Mouse (Mus musculus): ENCODE measurements around the gene Gm10037. TPM values are rescaled to one million over a fixed set of nuclear protein-coding genes. Genes with fewer than 3 reads are reported as not detected.
A peak's percentile ranks its signal among the peaks of the same experiment; 100 is the strongest.
"Not testable (repeated sequence)": the region's sequence is repeated elsewhere in the genome, so short reads cannot be mapped to it uniquely, and the experiment has no call there.

Gm10037 gene
- polyA plus RNA-seq, 1 experiment from 2014 or later: 2.3 TPM

GRCm38 (mm10) chr13:67833137-67833536, 2.2 kb downstream of the Gm10037 start:
- not testable (repeated sequence) for H3K36me3 ChIP-seq (ENCODE audit: control insufficient read depth, insufficient read depth, low read length); ATAC-seq (ENCODE audit: low read depth); H3K27me3 ChIP-seq (ENCODE audit: control insufficient read depth, insufficient read depth, low read depth, low read length); H3K27ac ChIP-seq (ENCODE audit: low read length); H3K9me3 ChIP-seq (ENCODE audit: control insufficient read depth, low read length); H3K9ac ChIP-seq (ENCODE audit: low read length); H3K4me3 ChIP-seq (ENCODE audit: low read length); H3K4me1 ChIP-seq (replicated peaks; ENCODE audit: control insufficient read depth, insufficient read depth, low read length); H3K4me2 ChIP-seq (ENCODE audit: low read depth, low read length)

GRCm38 (mm10) chr13:67843775-67844118, 12.8 kb downstream of the Gm10037 start:
- Histone ChIP-seq H3K4me1 (replicated peaks; ENCODE audit: control insufficient read depth, insufficient read depth, low read length) (no peaks in the 10 kb centered on the region), H3K9me3 (ENCODE audit: control insufficient read depth, low read length) (no peaks in the 10 kb centered on the region), H3K9ac (ENCODE audit: low read length) (peak overlapping the region; percentile 27), H3K27me3 (ENCODE audit: control insufficient read depth, insufficient read depth, low read depth, low read length) (no peaks in the 10 kb centered on the region), H3K27ac (ENCODE audit: low read length) (no peak overlapping the region), H3K4me3 (ENCODE audit: low read length) (peak overlapping the region; percentile 46), H3K4me2 (ENCODE audit: low read depth, low read length) (peak overlapping the region; percentile 63), H3K36me3 (ENCODE audit: control insufficient read depth, insufficient read depth, low read length) (no peaks in the 10 kb centered on the region)
- ATAC-seq (ENCODE audit: low read depth): 0 out of 2 replicates have a peak, but pooled peaks have one; percentile 5
- 38% methylated on average over 6 of the region's 6 CpGs for WGBS

GRCm38 (mm10) chr13:67844119-67844852, 13.4 kb downstream of the Gm10037 start:
- no peaks in the 10 kb centered on the region for H3K27me3 ChIP-seq (ENCODE audit: control insufficient read depth, insufficient read depth, low read depth, low read length)
- 2% methylated on average over 10 of the region's 19 CpGs for WGBS
- peak overlapping the region; percentile 53 for H3K9ac ChIP-seq (ENCODE audit: low read length)
- peak; percentile 49 for ATAC-seq (ENCODE audit: low read depth)
- H3K9me3 ChIP-seq (ENCODE audit: control insufficient read depth, low read length): no peaks in the 10 kb centered on the region
- H3K36me3 ChIP-seq (ENCODE audit: control insufficient read depth, insufficient read depth, low read length): no peaks in the 10 kb centered on the region
- H3K4me3 ChIP-seq (ENCODE audit: low read length): peak overlapping the region; percentile 46
- no peaks in the 10 kb centered on the region for H3K4me1 ChIP-seq (replicated peaks; ENCODE audit: control insufficient read depth, insufficient read depth, low read length)
- H3K4me2 ChIP-seq (ENCODE audit: low read depth, low read length): peak overlapping the region; percentile 63
- H3K27ac ChIP-seq (ENCODE audit: low read length): no peak overlapping the region

DNA sequence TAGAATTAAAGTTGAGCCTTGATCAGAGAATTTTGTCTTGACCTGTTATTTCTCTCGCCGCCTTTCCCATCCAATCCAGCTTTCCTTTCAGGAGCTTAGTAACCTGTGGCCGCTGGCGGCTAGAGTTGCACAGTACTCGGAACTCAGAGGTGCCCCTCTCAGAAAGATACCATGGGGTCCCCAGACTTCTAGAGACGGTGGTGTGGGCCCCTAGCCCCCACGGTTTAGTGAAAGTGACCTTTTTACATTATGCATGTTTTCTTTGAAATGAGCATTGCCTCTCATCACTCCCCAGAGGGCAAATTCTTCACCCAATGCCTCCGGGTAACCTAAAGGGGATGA, 13.9 kb downstream of the Gm10037 start:
- WGBS: 23% methylated on average over 8 of the region's 8 CpGs
- Histone ChIP-seq H3K4me2 (ENCODE audit: low read depth, low read length) (peak overlapping the region; percentile 63), H3K27ac (ENCODE audit: low read length) (no peak overlapping the region), H3K4me3 (ENCODE audit: low read length) (peak overlapping the region; percentile 46), H3K4me1 (replicated peaks; ENCODE audit: control insufficient read depth, insufficient read depth, low read length) (no peaks in the 10 kb centered on the region), H3K27me3 (ENCODE audit: control insufficient read depth, insufficient read depth, low read depth, low read length) (no peaks in the 10 kb centered on the region), H3K9ac (ENCODE audit: low read length) (peak overlapping the region; percentile 53), H3K36me3 (ENCODE audit: control insufficient read depth, insufficient read depth, low read length) (no peaks in the 10 kb centered on the region), H3K9me3 (ENCODE audit: control insufficient read depth, low read length) (no peaks in the 10 kb centered on the region)
- ATAC-seq (ENCODE audit: low read depth): no peak

GRCm38 (mm10) chr13:67850361-67850760, 19.5 kb downstream of the Gm10037 start:
- H3K36me3 ChIP-seq (ENCODE audit: control insufficient read depth, insufficient read depth, low read length): no peaks in the 10 kb centered on the region
- no peak overlapping the region for H3K27ac ChIP-seq (ENCODE audit: low read length)
- no peaks in the 10 kb centered on the region for H3K9me3 ChIP-seq (ENCODE audit: control insufficient read depth, low read length)
- no peaks in the 10 kb centered on the region for H3K27me3 ChIP-seq (ENCODE audit: control insufficient read depth, insufficient read depth, low read depth, low read length)
- 67% methylated on average over 3 of the region's 3 CpGs for whole genome bisulfite sequencing
- no peaks in the 10 kb centered on the region for H3K4me1 ChIP-seq (replicated peaks; ENCODE audit: control insufficient read depth, insufficient read depth, low read length)
- no peak overlapping the region for H3K4me3 ChIP-seq (ENCODE audit: low read length)
- no peak overlapping the region for H3K9ac ChIP-seq (ENCODE audit: low read length)
- no peak overlapping the region for H3K4me2 ChIP-seq (ENCODE audit: low read depth, low read length)
- ATAC-seq (ENCODE audit: low read depth): no peak

- H3K4me1 ChIP-seq (replicated peaks; ENCODE audit: control insufficient read depth, insufficient read depth, low read length): no peaks in the 10 kb centered on the region
- no peaks in the 10 kb centered on the region for H3K36me3 ChIP-seq (ENCODE audit: control insufficient read depth, insufficient read depth, low read length)
- H3K27ac ChIP-seq (ENCODE audit: low read length): no peak overlapping the region
- ATAC-seq (ENCODE audit: low read depth): no peak
- no peaks in the 10 kb centered on the region for H3K9me3 ChIP-seq (ENCODE audit: control insufficient read depth, low read length)
- H3K4me2 ChIP-seq (ENCODE audit: low read depth, low read length): no peak overlapping the region
- WGBS: 53% methylated on average over 6 of the region's 6 CpGs
- no peak overlapping the region for H3K9ac ChIP-seq (ENCODE audit: low read length)
- H3K4me3 ChIP-seq (ENCODE audit: low read length): no peak overlapping the region
- H3K27me3 ChIP-seq (ENCODE audit: control insufficient read depth, insufficient read depth, low read depth, low read length): no peaks in the 10 kb centered on the region
These were observed 22.2 kb downstream of the Gm10037 start for GRCm38 (mm10) chr13:67853130-67853529.

DNA sequence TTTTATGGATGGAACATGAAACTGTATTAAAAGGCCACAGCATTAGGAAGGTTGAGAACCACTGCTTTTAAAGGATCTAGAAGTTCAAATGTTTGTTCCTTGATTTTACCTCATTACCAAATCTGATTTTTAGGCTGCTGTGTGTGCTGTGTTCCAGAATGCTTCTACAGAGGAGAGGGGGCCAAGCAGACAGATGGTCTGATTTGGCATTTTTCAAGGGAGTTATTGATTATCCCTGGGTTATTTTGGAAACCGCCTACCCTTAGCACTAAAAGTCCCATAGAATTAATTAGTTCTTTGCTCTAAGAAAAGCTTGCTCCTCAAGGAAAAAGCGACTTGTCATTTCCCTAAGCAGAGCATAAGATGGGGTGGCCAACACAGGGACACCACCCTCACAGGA, 23.1 kb downstream of the Gm10037 start:
- Histone ChIP-seq H3K27me3 (ENCODE audit: control insufficient read depth, insufficient read depth, low read depth, low read length) (no peaks in the 10 kb centered on the region), H3K9me3 (ENCODE audit: control insufficient read depth, low read length) (no peaks in the 10 kb centered on the region), H3K4me3 (ENCODE audit: low read length) (no peak overlapping the region), H3K9ac (ENCODE audit: low read length) (no peak overlapping the region), H3K36me3 (ENCODE audit: control insufficient read depth, insufficient read depth, low read length) (no peaks in the 10 kb centered on the region), H3K4me2 (ENCODE audit: low read depth, low read length) (no peak overlapping the region), H3K4me1 (replicated peaks; ENCODE audit: control insufficient read depth, insufficient read depth, low read length) (no peaks in the 10 kb centered on the region), H3K27ac (ENCODE audit: low read length) (no peak overlapping the region)
- no peak for ATAC-seq (ENCODE audit: low read depth)
- WGBS: 79% methylated on average over 2 of the region's 2 CpGs

DNA sequence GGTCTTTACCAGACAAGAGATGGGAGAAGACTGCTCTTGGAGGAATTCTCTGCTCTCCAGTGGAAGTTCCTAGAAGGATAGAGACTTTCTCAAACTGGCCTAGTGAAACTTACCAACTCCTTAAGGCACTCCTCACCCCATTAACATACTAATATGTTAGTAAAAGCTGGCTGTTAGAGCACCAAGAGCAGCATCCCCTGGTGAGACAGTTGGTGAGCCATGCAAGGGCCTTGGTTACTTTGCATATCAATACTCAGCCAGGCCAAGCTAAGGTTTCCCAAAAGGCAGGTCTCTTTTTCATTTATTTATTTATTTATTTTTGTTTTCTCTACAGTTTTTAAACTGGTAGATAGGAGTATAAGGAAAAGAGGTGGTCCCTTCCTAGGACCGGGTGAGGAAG, 26.4 kb downstream of the Gm10037 start:
- no peak for ATAC-seq (ENCODE audit: low read depth)
- H3K27me3 ChIP-seq (ENCODE audit: control insufficient read depth, insufficient read depth, low read depth, low read length): no peaks in the 10 kb centered on the region
- H3K4me3 ChIP-seq (ENCODE audit: low read length): no peak overlapping the region
- no peaks in the 10 kb centered on the region for H3K4me1 ChIP-seq (replicated peaks; ENCODE audit: control insufficient read depth, insufficient read depth, low read length)
- no peak overlapping the region for H3K27ac ChIP-seq (ENCODE audit: low read length)
- H3K36me3 ChIP-seq (ENCODE audit: control insufficient read depth, insufficient read depth, low read length): no peaks in the 10 kb centered on the region
- no peak overlapping the region for H3K4me2 ChIP-seq (ENCODE audit: low read depth, low read length)
- no peaks in the 10 kb centered on the region for H3K9me3 ChIP-seq (ENCODE audit: control insufficient read depth, low read length)
- no peak overlapping the region for H3K9ac ChIP-seq (ENCODE audit: low read length)
- WGBS: 22% methylated on average over 1 of the region's 1 CpGs

DNA sequence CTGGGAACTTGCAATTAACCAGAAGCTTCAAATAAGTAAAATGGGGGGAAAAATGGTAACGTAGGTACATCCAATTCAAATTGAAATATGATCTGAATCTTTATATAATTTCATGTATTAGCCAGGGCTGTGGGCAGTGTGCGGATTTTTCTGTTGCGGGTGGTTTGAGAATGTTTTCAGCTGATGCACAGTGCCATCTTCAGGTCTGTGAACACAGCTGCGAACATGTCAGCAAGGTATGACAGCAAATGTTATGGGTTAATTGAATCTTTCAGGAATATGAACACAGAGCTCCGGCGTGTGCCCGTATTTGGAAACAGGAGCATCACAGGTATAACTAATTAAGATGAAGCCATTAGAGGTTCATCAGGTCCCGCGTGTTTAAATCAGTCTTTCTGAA, 31.6 kb downstream of the Gm10037 start:
- no peak overlapping the region for H3K27ac ChIP-seq (ENCODE audit: low read length)
- no peak overlapping the region for H3K4me2 ChIP-seq (ENCODE audit: low read depth, low read length)
- H3K27me3 ChIP-seq (ENCODE audit: control insufficient read depth, insufficient read depth, low read depth, low read length): no peaks in the 10 kb centered on the region
- 75% methylated on average over 9 of the region's 9 CpGs for WGBS
- H3K9ac ChIP-seq (ENCODE audit: low read length): no peak overlapping the region
- H3K9me3 ChIP-seq (ENCODE audit: control insufficient read depth, low read length): no peaks in the 10 kb centered on the region
- H3K4me3 ChIP-seq (ENCODE audit: low read length): no peak overlapping the region
- H3K36me3 ChIP-seq (ENCODE audit: control insufficient read depth, insufficient read depth, low read length): no peaks in the 10 kb centered on the region
- no peaks in the 10 kb centered on the region for H3K4me1 ChIP-seq (replicated peaks; ENCODE audit: control insufficient read depth, insufficient read depth, low read length)
- ATAC-seq (ENCODE audit: low read depth): no peak

- no peak within 1 kb of the TSS for H3K9ac ChIP-seq (ENCODE audit: low read length)
- H3K27ac ChIP-seq (ENCODE audit: low read length): no peak within 1 kb of the TSS
- 74% methylated on average over 11 of the region's 11 CpGs for WGBS
- no peak for ATAC-seq (ENCODE audit: low read depth)
- no peaks in the 10 kb centered on the region for H3K4me1 ChIP-seq (replicated peaks; ENCODE audit: control insufficient read depth, insufficient read depth, low read length)
- no peak within 1 kb of the TSS for H3K4me2 ChIP-seq (ENCODE audit: low read depth, low read length)
- H3K36me3 ChIP-seq (ENCODE audit: control insufficient read depth, insufficient read depth, low read length): no peaks in the 10 kb centered on the region
- no peak within 1 kb of the TSS for H3K4me3 ChIP-seq (ENCODE audit: low read length)
- no peaks in the 10 kb centered on the region for H3K27me3 ChIP-seq (ENCODE audit: control insufficient read depth, insufficient read depth, low read depth, low read length)
- H3K9me3 ChIP-seq (ENCODE audit: control insufficient read depth, low read length): no peaks in the 10 kb centered on the region
These were observed 32.1 kb downstream of the Gm10037 start, which contains the start of gene BC048507 for GRCm38 (mm10) chr13:67863026-67863425. Gene BC048507, plus strand, starts transcription at chr13:67863326.

Measured in lung, embryonic 16.5 days (tissue).